Mouse (Mus musculus): ENCODE measurements at regions not wholly inside any gene's neighbourhood (a gene's known extent, or its start where the extent isn't known, plus 50 kb on each side); places are given as distances from the start of the nearest gene placed in this dataset.

DNA sequence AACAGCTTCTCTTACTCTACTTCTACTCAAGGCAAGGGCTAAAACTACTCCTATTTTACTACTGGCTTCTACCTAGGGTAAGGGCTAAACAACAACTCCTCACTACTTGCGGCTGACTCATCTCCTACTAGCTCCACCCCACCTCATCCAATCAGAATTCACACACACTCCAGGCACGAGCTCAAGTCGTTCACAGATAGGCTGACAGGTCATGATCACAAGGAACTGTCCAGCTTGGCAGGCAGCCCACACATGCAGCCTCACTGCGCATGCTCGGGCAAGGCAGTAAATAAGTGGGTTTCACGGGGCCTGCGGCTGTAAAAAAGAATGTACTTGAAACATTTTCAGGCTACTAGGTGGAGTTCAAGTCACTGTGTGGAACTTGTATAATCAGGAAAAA lies 197.6 kb downstream of the Ccdc50 start:
- no peak for DNase-seq (ENCODE audit: low spot score in 2 of 2)

DNA sequence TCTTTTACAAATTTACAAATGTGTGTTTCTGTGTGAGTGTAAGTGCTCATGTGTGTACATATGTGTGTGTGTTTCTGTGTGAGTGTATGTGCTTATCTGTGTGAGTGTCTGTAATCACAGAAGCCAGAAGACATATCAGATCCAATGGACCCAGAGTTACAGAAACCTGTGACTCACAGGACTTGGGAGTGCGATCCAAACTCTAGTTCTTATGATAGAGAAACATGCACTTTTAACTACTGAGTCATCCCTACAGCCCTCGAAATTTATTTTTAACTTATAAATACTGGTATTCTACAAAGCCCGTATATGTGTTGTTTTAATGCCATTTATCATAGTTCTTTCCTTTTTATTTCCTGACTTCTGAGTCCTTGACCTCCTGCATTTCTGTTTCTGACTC lies 220.7 kb downstream of the Ccdc50 start:
- DNase-seq (ENCODE audit: low spot score in 2 of 2): no peak

DNA sequence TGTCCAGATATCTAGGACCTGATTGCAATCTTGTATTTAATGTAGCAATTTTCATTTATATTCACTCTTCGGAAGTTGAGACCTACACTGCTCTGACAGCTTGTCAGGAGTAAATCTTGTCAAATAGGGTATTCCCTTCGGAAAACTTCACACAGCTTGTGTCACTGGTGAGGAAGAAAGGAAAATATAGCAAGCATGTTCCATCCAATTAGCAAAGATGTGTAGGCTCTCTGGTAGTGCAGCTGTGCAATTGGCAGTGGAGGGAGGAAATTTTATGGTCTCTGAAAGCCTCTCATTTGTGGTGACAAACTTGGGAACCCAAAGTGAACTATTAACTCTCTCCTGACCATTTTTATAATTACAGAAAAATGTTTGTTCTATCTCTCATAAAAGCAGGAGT lies 252.6 kb downstream of the Ccdc50 start:
- DNase-seq (ENCODE audit: low spot score in 2 of 2): no peak

GRCm38 (mm10) chr16:27678275-27678674 lies 289.6 kb downstream of the Ccdc50 start:
- DNase-seq (ENCODE audit: low spot score in 2 of 2): no peak

DNA sequence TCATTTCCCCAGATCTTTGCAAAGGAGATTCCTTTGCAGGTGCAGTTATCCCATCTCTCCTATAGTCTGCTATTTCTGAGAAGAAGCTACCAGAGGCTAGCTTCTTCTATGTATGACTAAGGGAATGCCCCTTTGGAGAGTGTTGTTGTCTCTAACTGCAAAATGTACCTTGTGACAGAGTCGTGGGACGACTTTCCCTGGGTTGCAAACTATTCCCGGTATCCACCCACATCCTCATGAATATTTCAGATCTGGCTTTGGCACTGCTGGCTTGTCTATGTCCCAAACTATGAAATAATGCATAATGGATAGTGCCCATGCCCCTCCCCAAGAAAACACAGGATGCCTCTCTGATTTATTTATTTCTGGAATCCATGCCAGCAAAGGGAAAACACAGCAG lies 294.3 kb downstream of the Ccdc50 start:
- peak; percentile 6 to 19 for DNase-seq (ENCODE audit: low spot score in 2 of 2)

DNA sequence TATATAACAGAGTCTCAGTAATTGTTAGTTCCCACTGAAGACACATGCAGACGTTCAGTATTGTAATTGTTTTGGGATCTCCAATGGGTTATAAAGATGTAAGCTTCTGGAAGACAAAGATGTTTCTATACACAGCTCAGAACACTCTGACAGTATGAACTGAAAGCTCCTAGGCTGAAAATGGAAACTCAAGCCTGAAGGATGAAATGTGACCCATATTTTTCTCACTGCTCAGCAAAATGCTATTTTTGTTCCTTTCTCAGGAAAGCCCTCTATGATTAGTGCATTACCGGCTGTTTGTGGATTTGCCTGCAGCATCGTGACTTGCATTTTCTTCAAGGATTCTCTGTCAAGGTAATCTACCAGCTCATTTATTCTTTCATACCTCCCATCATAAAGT lies 295.2 kb downstream of the Ccdc50 start:
- DNase-seq (ENCODE audit: low spot score in 2 of 2): no peak

GRCm38 (mm10) chr16:27709946-27710345 lies 321.3 kb downstream of the Ccdc50 start:
- DNase-seq (ENCODE audit: low spot score in 2 of 2): no peak

GRCm38 (mm10) chr16:27723445-27723844 lies 334.8 kb downstream of the Ccdc50 start:
- DNase-seq (ENCODE audit: low spot score in 2 of 2): no peak

Data from frontal cortex, postnatal 10 days (tissue).